Mouse (Mus musculus) heart, embryonic 14.5 days (tissue): Measurements from ENCODE around the gene Yars. TPM values are rescaled to one million over a fixed set of nuclear protein-coding genes. Genes with fewer than 3 reads are reported as not detected.

ENCODE experiments used
- ATAC-seq: fragments of 200-750 bp; cut with Nextera tagmentation; 2 replicates; pipeline ENCODE4 v1.8.0; 2017; ENCODE audit warnings: low read depth, moderate TSS enrichment; ENCODE audit not compliant: insufficient number of reproducible peaks, insufficient read depth, low FRiP score
- H3K27ac ChIP-seq, 2 experiments: fragments of 200-500 bp in 1 of 2; fragments of 300-500 bp in 1 of 2; sonication (generic) in 1 of 2; replicated peaks in 1 of 2; 2 replicates each; pipeline ENCODE4 v1.5.1; 2012 to 2014; ENCODE audit warnings: low read depth in 2 of 2, low read length in 2 of 2, control low read depth in 1 of 2, mild to moderate bottlenecking in 1 of 2, mixed read lengths in 1 of 2; ENCODE audit not compliant: control insufficient read depth in 1 of 2, insufficient read depth in 1 of 2
- H3K27me3 ChIP-seq: fragments of 300-500 bp; sonication (generic); 2 replicates; pipeline ENCODE4 v1.6.1; 2014; ENCODE audit warnings: mild to moderate bottlenecking, low read length, control low read depth; ENCODE audit not compliant: control insufficient read depth, insufficient read depth
- H3K36me3 ChIP-seq: fragments of 300-500 bp; sonication (generic); 2 replicates; pipeline ENCODE4 v1.6.1; 2014; ENCODE audit warnings: mild to moderate bottlenecking, control low read depth, low read length, mixed read lengths; ENCODE audit not compliant: control insufficient read depth, insufficient read depth
- H3K4me1 ChIP-seq, 2 experiments: fragments of 200-500 bp in 1 of 2; fragments of 300-500 bp in 1 of 2; sonication (generic) in 1 of 2; 2 replicates each; pipeline ENCODE4 v1.6.1; 2012 to 2014; ENCODE audit warnings: low read length in 2 of 2, control low read depth in 1 of 2, mixed read lengths in 1 of 2; ENCODE audit not compliant: control insufficient read depth in 2 of 2, insufficient read depth in 2 of 2
- H3K4me2 ChIP-seq: fragments of 300-500 bp; sonication (generic); 2 replicates; pipeline ENCODE4 v1.6.1; 2014; ENCODE audit warnings: mild to moderate bottlenecking, low read length
- H3K4me3 ChIP-seq, 2 experiments: fragments of 200-500 bp in 1 of 2; fragments of 300-500 bp in 1 of 2; sonication (generic) in 1 of 2; 2 replicates each; pipeline ENCODE4 v1.5.1; 2012 to 2014; ENCODE audit warnings: low read length in 2 of 2, mild to moderate bottlenecking in 2 of 2, control low read depth in 1 of 2, low read depth in 1 of 2, moderate library complexity in 1 of 2; ENCODE audit not compliant: control insufficient read depth in 1 of 2, insufficient read depth in 1 of 2
- H3K9ac ChIP-seq: fragments of 300-500 bp; sonication (generic); 2 replicates; pipeline ENCODE4 v1.6.1; 2014; ENCODE audit warnings: mild to moderate bottlenecking, low read length
- H3K9me3 ChIP-seq: fragments of 300-500 bp; sonication (generic); 2 replicates; pipeline ENCODE4 v1.6.1; 2016; ENCODE audit warnings: low read length, control low read depth; ENCODE audit not compliant: control insufficient read depth
- WGBS: fragments of 180-500 bp; shearing (Covaris S2); extraction: QIAGEN DNeasy Blood & Tissue Kit; methylation state at CpG from one replicate; pipeline ENCODE4 v1.1.7; 2014; 5-methylcytosine and 5-hydroxymethylcytosine counted together
- polyA plus RNA-seq: library from polyadenylated mRNA; unstranded; fragments of >200 nt; fragmentation: Nextera tagmentation; extraction: Ambion mirVana; gene quantifications from 2 replicates; pipeline ENCODE4 v1.2.1, GENCODE M21; 2014

The Yars gene
- 46.3 and 51.2 TPM in 2 replicates for polyA plus RNA-seq

GRCm38 (mm10) chr4:129189542-129190519 is at the start of gene Yars, which contains the start of gene S100pbp:
Gene Yars, plus strand, starts transcription at chr4:129189760.
Gene S100pbp, minus strand, starts transcription at chr4:129189727.
- under 1% methylated on average over 58 of the region's 58 CpGs for WGBS

GRCm38 (mm10) chr4:129140808-129141207 is 48.8 kb upstream of the Yars start:
- WGBS = 82% methylated on average over 4 of the region's 4 CpGs
- 0 out of 2 replicates have a peak, but pooled peaks cover 11% of the 10 kb centered on the region for H3K36me3 ChIP-seq
- no peak overlapping the region for H3K9ac ChIP-seq
- no peaks in the 10 kb centered on the region for H3K9me3 ChIP-seq
- H3K27ac ChIP-seq = peak overlapping the region in 1 of 2 experiments; percentile 82; a peak in 2 of 4 replicates
- no peak for ATAC-seq
- H3K27me3 ChIP-seq = peaks cover 11% of the 10 kb centered on the region
- H3K4me2 ChIP-seq = no peak overlapping the region
- no peak overlapping the region for H3K4me3 ChIP-seq
- H3K4me1 ChIP-seq = peaks cover 36 to 50% of the 10 kb centered on the region in 2 experiments

More at GRCm38 (mm10) chr4:129189542-129190519, at the start of gene Yars, which contains the start of gene S100pbp:
- Histone ChIP-seq H3K9ac (peak within 1 kb of the TSS; percentile 89), H3K4me1 (peaks cover 3 to 21% of the 10 kb centered on the region in 2 experiments), H3K4me2 (peak within 1 kb of the TSS; percentile 81), H3K27ac (peak within 1 kb of the TSS; percentile 73 to 90), H3K27me3 (no peaks in the 10 kb centered on the region), H3K9me3 (no peaks in the 10 kb centered on the region), H3K36me3 (peaks cover 14% of the 10 kb centered on the region; the same call in 1 of the 2 replicates), H3K4me3 (peak within 1 kb of the TSS; percentile 82 to 86)
- ATAC-seq = peak; percentile 94

- ATAC-seq = peak; percentile 51
- 0 out of 2 replicates have a peak, but pooled peaks cover 11% of the 10 kb centered on the region for H3K36me3 ChIP-seq
- WGBS = 43% methylated on average over 17 of the region's 17 CpGs
- H3K9me3 ChIP-seq = no peaks in the 10 kb centered on the region
- no peak overlapping the region for H3K4me3 ChIP-seq
- peak overlapping the region; percentile 72 to 82 for H3K27ac ChIP-seq
- 0 out of 2 replicates have a peak overlapping the region, but pooled peaks have one; percentile 42 for H3K9ac ChIP-seq
- H3K27me3 ChIP-seq = peaks cover 10% of the 10 kb centered on the region
- H3K4me2 ChIP-seq = peak overlapping the region; percentile 26
- H3K4me1 ChIP-seq = peaks cover 36 to 50% of the 10 kb centered on the region in 2 experiments
These were observed 47.8 kb upstream of the Yars start for GRCm38 (mm10) chr4:129141560-129142438.

GRCm38 (mm10) chr4:129142439-129143045 is 47.0 kb upstream of the Yars start:
- peak overlapping the region; percentile 26; the same call in 1 of the 2 replicates for H3K4me2 ChIP-seq
- no peaks in the 10 kb centered on the region for H3K9me3 ChIP-seq
- no peak for ATAC-seq
- no peak overlapping the region for H3K9ac ChIP-seq
- H3K27ac ChIP-seq = peak overlapping the region in 1 of 2 experiments; percentile 82; a peak in 2 of 4 replicates
- peaks cover 31 to 53% of the 10 kb centered on the region in 2 experiments for H3K4me1 ChIP-seq
- H3K4me3 ChIP-seq = no peak overlapping the region
- peaks cover 8% of the 10 kb centered on the region for H3K27me3 ChIP-seq
- H3K36me3 ChIP-seq = 0 out of 2 replicates have a peak, but pooled peaks cover 11% of the 10 kb centered on the region
- 82% methylated on average over 11 of the region's 11 CpGs for WGBS

GRCm38 (mm10) chr4:129143509-129143908 is 46.1 kb upstream of the Yars start:
- H3K27ac ChIP-seq = no peak overlapping the region
- H3K27me3 ChIP-seq = no peaks in the 10 kb centered on the region
- H3K9ac ChIP-seq = no peak overlapping the region
- no peak overlapping the region for H3K4me3 ChIP-seq
- ATAC-seq = no peak
- no peaks in the 10 kb centered on the region for H3K9me3 ChIP-seq
- H3K36me3 ChIP-seq = peaks cover 12% of the 10 kb centered on the region; the same call in 1 of the 2 replicates
- H3K4me1 ChIP-seq = peaks cover 25 to 51% of the 10 kb centered on the region in 2 experiments
- WGBS = 74% methylated on average over 5 of the region's 5 CpGs
- H3K4me2 ChIP-seq = no peak overlapping the region

GRCm38 (mm10) chr4:129144401-129145367 is 44.9 kb upstream of the Yars start:
- Histone ChIP-seq H3K4me1 (peaks cover 25 to 52% of the 10 kb centered on the region in 2 experiments), H3K4me3 (no peak overlapping the region)

More at GRCm38 (mm10) chr4:129144401-129145367, 44.9 kb upstream of the Yars start:
- Histone ChIP-seq H3K9ac (no peak overlapping the region; the same call in 1 of the 2 replicates), H3K27me3 (no peaks in the 10 kb centered on the region), H3K27ac (peak overlapping the region; percentile 4 to 25; a peak in 2 of 4 replicates), H3K9me3 (no peaks in the 10 kb centered on the region), H3K4me2 (no peak overlapping the region), H3K36me3 (peaks cover 23% of the 10 kb centered on the region)
- ATAC-seq = no peak
- 52% methylated on average over 16 of the region's 16 CpGs for WGBS
